Mouse (Mus musculus) small intestine, adult 2 months (tissue): ENCODE measurements around the gene AU015836. TPM values are rescaled to one million over a fixed set of nuclear protein-coding genes. Genes with fewer than 3 reads are reported as not detected.
A peak's percentile ranks its signal among the peaks of the same experiment; 100 is the strongest.

Experiments
- H3K27ac ChIP-seq: fragments of 200-500 bp; 2 replicates; pipeline ENCODE4 v1.5.1; 2012; ENCODE audit warnings: low read depth, low read length, control low read depth, inconsistent platforms; ENCODE audit not compliant: insufficient read depth
- H3K27me3 ChIP-seq: fragments of 200-500 bp; 2 replicates; pipeline ENCODE4 v1.6.1; 2012; ENCODE audit warnings: mild to moderate bottlenecking, moderate library complexity, low read length, inconsistent platforms; ENCODE audit not compliant: control insufficient read depth, insufficient read depth
- H3K36me3 ChIP-seq: fragments of 200-500 bp; 2 replicates; pipeline ENCODE4 v1.6.1; 2012; ENCODE audit warnings: mild to moderate bottlenecking, low read length, control low read depth, inconsistent platforms; ENCODE audit not compliant: control insufficient read depth, insufficient read depth
- H3K4me1 ChIP-seq: fragments of 200-500 bp; 2 replicates; pipeline ENCODE4 v1.6.1; 2012; ENCODE audit warnings: low read length, inconsistent platforms, mixed read lengths; ENCODE audit not compliant: control insufficient read depth, insufficient read depth, insufficient read length
- H3K4me3 ChIP-seq: fragments of 200-500 bp; 2 replicates; pipeline ENCODE4 v1.5.1; 2012; ENCODE audit warnings: low read depth, mild to moderate bottlenecking, control low read depth, inconsistent platforms, low read length, moderate library complexity
- CTCF ChIP-seq: fragments of 200-500 bp; IDR thresholded peaks from 2 replicates; pipeline ENCODE4 v1.5.1; 2012; ENCODE audit warnings: low read depth, mild to moderate bottlenecking, control low read depth, inconsistent platforms, low read length, moderate library complexity, mixed read lengths; ENCODE audit not compliant: insufficient replicate concordance, insufficient read length; ENCODE audit errors: extremely low read depth
- POLR2A ChIP-seq: fragments of 200-500 bp; IDR thresholded peaks from 2 replicates; pipeline ENCODE4 v1.6.1; 2012; ENCODE audit warnings: low read depth, mild to moderate bottlenecking, control low read depth, inconsistent platforms, low read length, moderate library complexity
- WGBS: fragments of 180-500 bp; shearing (Covaris S2); methylation state at CpG from one replicate; pipeline ENCODE4 v1.1.7; 2018; 5-methylcytosine and 5-hydroxymethylcytosine counted together
- polyA plus RNA-seq: library from polyadenylated mRNA; depleted of rRNA; stranded (reverse); fragments of >200 nt; gene quantifications from 2 replicates; pipeline ENCODE4 v1.2.3, GENCODE M21; 2012; rRNA removed

Gene AU015836
- polyA plus RNA-seq = not detected in 2 replicates

GRCm38 (mm10) chrX:93968444-93968843 is at the start of gene AU015836:
AU015836 (plus strand) TSS chrX:93968659.
- 55% methylated on average over 14 of the region's 14 CpGs for WGBS
- no peak within 1 kb of the TSS for H3K4me3 ChIP-seq
- H3K4me1 ChIP-seq = no peaks in the 10 kb centered on the region
- H3K27me3 ChIP-seq = no peaks in the 10 kb centered on the region
- no peaks in the 10 kb centered on the region for H3K36me3 ChIP-seq
- H3K27ac ChIP-seq = no peak within 1 kb of the TSS
- TF ChIP-seq POLR2A = no peak

DNA sequence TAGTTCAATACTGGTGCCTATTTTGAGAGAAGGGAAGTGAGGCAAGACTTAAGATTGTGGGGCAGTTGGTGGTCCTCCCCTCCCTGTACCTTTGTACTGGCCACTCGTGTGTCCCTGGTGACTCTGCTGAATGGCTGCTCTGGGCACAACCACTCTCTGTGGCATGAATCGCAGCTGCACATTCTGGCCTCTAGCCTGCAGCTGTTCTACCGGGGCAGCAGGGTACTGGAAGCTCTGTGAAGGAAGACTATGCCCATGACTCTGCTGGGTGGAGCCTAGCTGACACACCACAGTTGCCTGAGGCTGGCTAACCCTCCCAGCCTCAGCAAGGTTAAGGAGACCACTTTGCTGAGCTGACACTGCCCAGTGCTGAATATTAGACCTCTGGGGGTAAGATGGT is 49.4 kb upstream of the AU015836 start:
- H3K27ac ChIP-seq = no peak overlapping the region
- H3K4me1 ChIP-seq = 0 out of 2 replicates have a peak, but pooled peaks cover 2% of the 10 kb centered on the region
- TF ChIP-seq CTCF (no peak), POLR2A (no peak)
- H3K36me3 ChIP-seq = no peaks in the 10 kb centered on the region
- no peaks in the 10 kb centered on the region for H3K27me3 ChIP-seq
- 45% methylated on average over 3 of the region's 3 CpGs for WGBS
- H3K4me3 ChIP-seq = no peak overlapping the region

DNA sequence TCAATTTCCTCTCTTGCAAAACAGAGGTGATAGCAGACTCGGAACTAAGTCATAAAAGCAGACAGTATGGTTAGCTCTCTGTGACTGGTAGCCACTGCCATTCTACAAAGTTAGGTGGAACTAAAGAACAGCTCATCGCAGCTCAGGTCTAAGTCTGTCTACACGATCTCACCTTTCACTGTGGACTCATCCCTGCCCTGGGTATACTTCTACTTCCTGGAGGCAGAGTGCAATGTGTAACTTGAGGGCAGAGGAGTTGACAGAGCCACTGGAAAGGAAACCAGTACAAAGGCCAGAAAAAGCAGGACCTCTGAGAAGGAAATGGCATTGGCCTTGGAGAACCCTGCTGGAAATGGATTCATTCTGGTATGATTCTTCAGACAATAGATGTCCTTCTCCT is 40.1 kb upstream of the AU015836 start:
- no peaks in the 10 kb centered on the region for H3K27me3 ChIP-seq
- peaks cover 6% of the 10 kb centered on the region for H3K4me1 ChIP-seq
- TF ChIP-seq POLR2A = no peak
- TF ChIP-seq CTCF = no peak
- H3K27ac ChIP-seq = peak overlapping the region; percentile 92
- no peaks in the 10 kb centered on the region for H3K36me3 ChIP-seq
- no peak overlapping the region for H3K4me3 ChIP-seq
- WGBS = 36% methylated on average over 3 of the region's 3 CpGs

- WGBS = 22% methylated on average over 1 of the region's 1 CpGs
- Histone ChIP-seq H3K27ac (peak overlapping the region; percentile 92), H3K4me3 (no peak overlapping the region), H3K36me3 (no peaks in the 10 kb centered on the region), H3K4me1 (peaks cover 6% of the 10 kb centered on the region), H3K27me3 (no peaks in the 10 kb centered on the region)
- TF ChIP-seq CTCF (no peak), POLR2A (no peak)
Observed at GRCm38 (mm10) chrX:93928794-93929193, 39.7 kb upstream of the AU015836 start.

GRCm38 (mm10) chrX:93931694-93932093 is 36.8 kb upstream of the AU015836 start:
- Histone ChIP-seq H3K4me1 (peaks cover 4% of the 10 kb centered on the region), H3K27me3 (no peaks in the 10 kb centered on the region), H3K27ac (no peak overlapping the region), H3K36me3 (no peaks in the 10 kb centered on the region), H3K4me3 (no peak overlapping the region)
- 30% methylated on average over 3 of the region's 3 CpGs for WGBS
- no peak for TF ChIP-seq POLR2A
- no peak for TF ChIP-seq CTCF

DNA sequence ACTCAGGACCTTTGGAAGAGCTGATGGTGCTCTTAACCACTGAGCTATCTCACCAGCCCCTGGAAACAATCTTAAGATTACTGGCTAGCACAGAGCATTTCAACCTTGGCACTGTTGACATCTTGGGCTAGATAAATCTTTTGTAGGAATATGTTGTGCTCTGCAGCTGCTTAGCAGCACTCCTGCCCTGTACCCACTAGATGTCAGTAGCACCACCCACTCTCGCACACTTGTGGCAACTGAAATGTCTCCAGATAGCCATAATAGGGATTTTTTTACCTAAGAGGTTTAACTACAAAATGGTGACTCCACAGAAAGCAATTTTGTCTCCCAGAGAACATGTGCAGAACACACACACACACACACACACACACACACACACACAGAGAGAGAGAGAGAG is 11.7 kb upstream of the AU015836 start:
- Histone ChIP-seq H3K4me3 (no peak overlapping the region), H3K27ac (no peak overlapping the region), H3K4me1 (peaks cover 3% of the 10 kb centered on the region; the same call in 1 of the 2 replicates), H3K36me3 (no peaks in the 10 kb centered on the region), H3K27me3 (no peaks in the 10 kb centered on the region)
- 11% methylated on average over 1 of the region's 1 CpGs for WGBS
- TF ChIP-seq POLR2A (no peak), CTCF (no peak)

DNA sequence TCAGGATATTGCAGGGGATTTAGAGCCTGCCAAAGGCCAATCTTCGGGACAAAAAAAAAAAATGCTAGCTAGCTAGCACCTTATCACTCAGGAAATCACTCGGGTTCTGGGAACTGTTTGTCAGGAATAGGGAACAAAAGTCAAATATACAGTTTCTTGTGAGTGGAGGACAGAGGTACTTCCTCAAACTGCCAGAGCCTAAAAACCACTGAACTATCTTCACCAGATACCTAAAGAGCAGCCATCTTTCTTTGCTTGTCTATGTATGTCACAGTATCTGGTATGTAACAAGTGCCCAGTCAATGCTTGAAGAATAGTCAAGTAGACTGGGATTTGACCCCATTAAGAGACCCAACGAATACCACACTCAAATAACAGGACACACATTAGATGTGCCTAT is 10.0 kb upstream of the AU015836 start:
- no peak overlapping the region for H3K27ac ChIP-seq
- H3K4me3 ChIP-seq = no peak overlapping the region
- no peak for TF ChIP-seq CTCF
- TF ChIP-seq POLR2A = no peak
- no peaks in the 10 kb centered on the region for H3K27me3 ChIP-seq
- 55% methylated on average over 3 of the region's 3 CpGs for WGBS
- H3K36me3 ChIP-seq = no peaks in the 10 kb centered on the region
- H3K4me1 ChIP-seq = peaks cover 3% of the 10 kb centered on the region; the same call in 1 of the 2 replicates

DNA sequence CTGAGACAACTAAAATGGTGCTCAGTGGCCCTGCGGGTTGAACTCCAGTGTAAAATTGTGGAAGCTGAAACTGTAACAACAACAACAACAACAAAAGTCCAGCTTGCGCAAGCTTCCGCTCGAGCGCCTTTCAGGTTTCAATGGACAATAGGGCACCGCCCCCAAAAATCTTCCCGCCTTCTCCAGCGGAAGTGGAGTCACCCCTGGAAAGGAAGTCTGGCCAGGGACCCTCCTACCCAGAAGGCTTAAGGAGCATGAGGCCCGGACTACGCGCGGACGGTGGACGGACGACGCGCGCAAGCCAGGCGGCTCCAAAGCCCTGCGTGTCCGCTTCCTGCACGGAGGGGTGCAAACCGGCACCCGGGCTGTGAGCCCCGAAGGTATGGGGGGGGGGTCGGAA is 11.9 kb downstream of the AU015836 start:
- Histone ChIP-seq H3K4me3 (no peak overlapping the region), H3K36me3 (no peaks in the 10 kb centered on the region), H3K27me3 (no peaks in the 10 kb centered on the region), H3K27ac (no peak overlapping the region), H3K4me1 (no peaks in the 10 kb centered on the region)
- TF ChIP-seq CTCF (no peak), POLR2A (no peak)
- WGBS = 90% methylated on average over 26 of the region's 26 CpGs
